Mouse (Mus musculus) limb, embryonic 12.5 days (tissue): Measurements from ENCODE around the gene Duoxa1. TPM values are rescaled to one million over a fixed set of nuclear protein-coding genes. Genes with fewer than 3 reads are reported as not detected.

ENCODE experiments used
- ATAC-seq: fragments of 200-750 bp; cut with Nextera tagmentation; 2 replicates; pipeline ENCODE4 v1.8.0; 2017; ENCODE audit warnings: low read depth, moderate TSS enrichment; ENCODE audit not compliant: insufficient number of reproducible peaks, insufficient read depth, low FRiP score, low TSS enrichment
- H3K27ac ChIP-seq: fragments of 300-500 bp; sonication (generic); 2 replicates; pipeline ENCODE4 v1.5.1; 2016; ENCODE audit warnings: mild to moderate bottlenecking, moderate library complexity
- H3K27me3 ChIP-seq: fragments of 300-500 bp; sonication (generic); 2 replicates; pipeline ENCODE4 v1.6.1; 2016; ENCODE audit warnings: mild to moderate bottlenecking, moderate library complexity
- H3K36me3 ChIP-seq: fragments of 300-500 bp; sonication (generic); 2 replicates; pipeline ENCODE4 v1.6.1; 2016; ENCODE audit warnings: mild to moderate bottlenecking, moderate library complexity
- H3K4me1 ChIP-seq: fragments of 300-500 bp; sonication (generic); replicated peaks from 2 replicates; pipeline ENCODE4 v1.6.1; 2016
- H3K4me2 ChIP-seq: fragments of 300-500 bp; sonication (generic); 2 replicates; pipeline ENCODE4 v1.6.1; 2016; ENCODE audit warnings: mild to moderate bottlenecking, moderate library complexity
- H3K4me3 ChIP-seq: fragments of 300-500 bp; sonication (generic); replicated peaks from 2 replicates; pipeline ENCODE4 v1.5.1; 2016; ENCODE audit warnings: mild to moderate bottlenecking
- H3K9ac ChIP-seq: fragments of 300-500 bp; sonication (generic); replicated peaks from 2 replicates; pipeline ENCODE4 v1.6.1; 2016; ENCODE audit warnings: mild to moderate bottlenecking, moderate library complexity
- H3K9me3 ChIP-seq: fragments of 300-500 bp; sonication (generic); 2 replicates; pipeline ENCODE4 v1.6.1; 2016; ENCODE audit warnings: mild to moderate bottlenecking, moderate library complexity
- WGBS: fragments of 180-500 bp; shearing (Covaris S2); methylation state at CpG from one replicate; pipeline ENCODE4 v1.1.7; 2016; 5-methylcytosine and 5-hydroxymethylcytosine counted together
- polyA plus RNA-seq: library from polyadenylated mRNA; unstranded; fragments of >200 nt; fragmentation: Nextera tagmentation; extraction: Ambion mirVana; gene quantifications from 2 replicates; pipeline ENCODE4 v1.2.1, GENCODE M21; 2016

Duoxa1 gene
- 1.1 and 1.2 TPM in 2 replicates for polyA plus RNA-seq

GRCm38 (mm10) chr2:122313536-122313935, at the start of gene Duoxa1:
Duoxa1 (minus strand) TSS chr2:122313730.
- no peaks in the 10 kb centered on the region for H3K36me3 ChIP-seq
- H3K4me3 ChIP-seq = peak within 1 kb of the TSS; percentile 27
- H3K4me1 ChIP-seq = peaks cover 12% of the 10 kb centered on the region
- H3K9ac ChIP-seq = no peak within 1 kb of the TSS
- no peak within 1 kb of the TSS for H3K27ac ChIP-seq
- ATAC-seq = peak; percentile 15; the same call in 1 of the 2 replicates
- H3K9me3 ChIP-seq = no peaks in the 10 kb centered on the region
- WGBS = 1% methylated on average over 24 of the region's 24 CpGs
- peaks cover 78% of the 10 kb centered on the region for H3K27me3 ChIP-seq
- H3K4me2 ChIP-seq = peak within 1 kb of the TSS; percentile 48

- H3K27ac ChIP-seq = no peak overlapping the region
- H3K4me1 ChIP-seq = peaks cover 22% of the 10 kb centered on the region
- H3K27me3 ChIP-seq = no peaks in the 10 kb centered on the region
- ATAC-seq = no peak
- WGBS = 85% methylated on average over 13 of the region's 13 CpGs
- no peak overlapping the region for H3K9ac ChIP-seq
- H3K4me3 ChIP-seq = no peak overlapping the region
- peaks cover 46% of the 10 kb centered on the region for H3K36me3 ChIP-seq
- H3K9me3 ChIP-seq = no peaks in the 10 kb centered on the region
- no peak overlapping the region for H3K4me2 ChIP-seq
These were observed 49.3 kb upstream of the Duoxa1 start for GRCm38 (mm10) chr2:122362622-122363523.

- no peak overlapping the region for H3K4me2 ChIP-seq
- WGBS = 66% methylated on average over 10 of the region's 10 CpGs
- H3K4me3 ChIP-seq = no peak overlapping the region
- H3K27ac ChIP-seq = peak overlapping the region; percentile 23; the same call in 1 of the 2 replicates
- H3K9me3 ChIP-seq = no peaks in the 10 kb centered on the region
- no peaks in the 10 kb centered on the region for H3K27me3 ChIP-seq
- no peak for ATAC-seq
- H3K9ac ChIP-seq = no peak overlapping the region
- peaks cover 54% of the 10 kb centered on the region for H3K36me3 ChIP-seq
- H3K4me1 ChIP-seq = peaks cover 14% of the 10 kb centered on the region
These were observed 48.5 kb upstream of the Duoxa1 start for GRCm38 (mm10) chr2:122361868-122362621.

GRCm38 (mm10) chr2:122361181-122361580, 47.7 kb upstream of the Duoxa1 start:
- H3K27ac ChIP-seq = no peak overlapping the region
- peaks cover 61% of the 10 kb centered on the region for H3K36me3 ChIP-seq
- H3K4me3 ChIP-seq = no peak overlapping the region
- 86% methylated on average over 6 of the region's 6 CpGs for WGBS
- no peak overlapping the region for H3K9ac ChIP-seq
- no peaks in the 10 kb centered on the region for H3K27me3 ChIP-seq
- H3K9me3 ChIP-seq = no peaks in the 10 kb centered on the region
- ATAC-seq = no peak
- H3K4me1 ChIP-seq = peaks cover 5% of the 10 kb centered on the region
- H3K4me2 ChIP-seq = no peak overlapping the region

- no peaks in the 10 kb centered on the region for H3K9me3 ChIP-seq
- peaks cover 67% of the 10 kb centered on the region for H3K36me3 ChIP-seq
- WGBS = 82% methylated on average over 6 of the region's 6 CpGs
- no peak overlapping the region for H3K27ac ChIP-seq
- H3K27me3 ChIP-seq = no peaks in the 10 kb centered on the region
- no peak overlapping the region for H3K9ac ChIP-seq
- no peak overlapping the region for H3K4me2 ChIP-seq
- H3K4me1 ChIP-seq = no peaks in the 10 kb centered on the region; the same call in 1 of the 2 replicates
- no peak for ATAC-seq
- H3K4me3 ChIP-seq = no peak overlapping the region
These were observed 46.8 kb upstream of the Duoxa1 start for GRCm38 (mm10) chr2:122360310-122360709.

- Histone ChIP-seq H3K9me3 (no peaks in the 10 kb centered on the region), H3K4me1 (peaks cover 5% of the 10 kb centered on the region; the same call in 1 of the 2 replicates), H3K4me3 (no peak overlapping the region), H3K4me2 (no peak overlapping the region), H3K27ac (no peak overlapping the region), H3K9ac (no peak overlapping the region), H3K36me3 (peaks cover 69% of the 10 kb centered on the region), H3K27me3 (no peaks in the 10 kb centered on the region)
- ATAC-seq = no peak
- WGBS = 85% methylated on average over 3 of the region's 3 CpGs
These were observed 42.7 kb upstream of the Duoxa1 start for GRCm38 (mm10) chr2:122356187-122356586.

- peaks cover 69% of the 10 kb centered on the region for H3K36me3 ChIP-seq
- H3K4me2 ChIP-seq = no peak overlapping the region
- 95% methylated on average over 5 of the region's 5 CpGs for WGBS
- no peaks in the 10 kb centered on the region for H3K9me3 ChIP-seq
- no peak overlapping the region for H3K9ac ChIP-seq
- no peak for ATAC-seq
- no peaks in the 10 kb centered on the region for H3K27me3 ChIP-seq
- H3K4me1 ChIP-seq = peaks cover 5% of the 10 kb centered on the region; the same call in 1 of the 2 replicates
- no peak overlapping the region for H3K4me3 ChIP-seq
- H3K27ac ChIP-seq = no peak overlapping the region
These were observed 41.9 kb upstream of the Duoxa1 start for GRCm38 (mm10) chr2:122355389-122355788.

GRCm38 (mm10) chr2:122354191-122354929, 40.8 kb upstream of the Duoxa1 start:
- H3K27me3 ChIP-seq = no peaks in the 10 kb centered on the region
- no peak for ATAC-seq
- H3K4me2 ChIP-seq = no peak overlapping the region
- H3K9ac ChIP-seq = no peak overlapping the region
- H3K4me3 ChIP-seq = no peak overlapping the region
- peaks cover 13% of the 10 kb centered on the region for H3K4me1 ChIP-seq
- H3K27ac ChIP-seq = no peak overlapping the region
- peaks cover 63% of the 10 kb centered on the region for H3K36me3 ChIP-seq
- 71% methylated on average over 12 of the region's 12 CpGs for WGBS
- H3K9me3 ChIP-seq = no peaks in the 10 kb centered on the region

GRCm38 (mm10) chr2:122353765-122354164, 40.2 kb upstream of the Duoxa1 start:
- 78% methylated on average over 8 of the region's 8 CpGs for WGBS
- H3K4me3 ChIP-seq = no peak overlapping the region
- no peak overlapping the region for H3K9ac ChIP-seq
- ATAC-seq = no peak
- H3K4me1 ChIP-seq = peaks cover 16% of the 10 kb centered on the region
- H3K36me3 ChIP-seq = peaks cover 57% of the 10 kb centered on the region
- no peaks in the 10 kb centered on the region for H3K9me3 ChIP-seq
- no peak overlapping the region for H3K4me2 ChIP-seq
- H3K27ac ChIP-seq = no peak overlapping the region
- H3K27me3 ChIP-seq = no peaks in the 10 kb centered on the region

GRCm38 (mm10) chr2:122352992-122353391, 39.5 kb upstream of the Duoxa1 start:
- peaks cover 21% of the 10 kb centered on the region for H3K4me1 ChIP-seq
- no peak overlapping the region for H3K4me3 ChIP-seq
- H3K36me3 ChIP-seq = peaks cover 54% of the 10 kb centered on the region
- no peaks in the 10 kb centered on the region for H3K27me3 ChIP-seq
- ATAC-seq = no peak
- H3K9me3 ChIP-seq = no peaks in the 10 kb centered on the region
- WGBS = 79% methylated on average over 6 of the region's 6 CpGs
- no peak overlapping the region for H3K9ac ChIP-seq
- H3K4me2 ChIP-seq = no peak overlapping the region
- H3K27ac ChIP-seq = no peak overlapping the region

- Histone ChIP-seq H3K4me2 (no peak overlapping the region), H3K4me3 (no peak overlapping the region), H3K4me1 (peaks cover 24% of the 10 kb centered on the region), H3K9ac (no peak overlapping the region), H3K27me3 (no peaks in the 10 kb centered on the region), H3K36me3 (peaks cover 44% of the 10 kb centered on the region), H3K27ac (peak overlapping the region; percentile 50), H3K9me3 (no peaks in the 10 kb centered on the region)
- WGBS = 72% methylated on average over 4 of the region's 4 CpGs
- ATAC-seq = no peak
These were observed 38.4 kb upstream of the Duoxa1 start for GRCm38 (mm10) chr2:122351931-122352329.
